Mouse (Mus musculus) cortical plate, adult 2 months (tissue): ENCODE measurements around the gene Zcchc24.

ENCODE experiments used
- CTCF ChIP-seq: fragments of 200-500 bp; IDR thresholded peaks from 2 replicates; pipeline ENCODE4 v1.5.1; 2011; ENCODE audit warnings: mild to moderate bottlenecking, control low read depth, low read length; ENCODE audit not compliant: insufficient read depth; ENCODE audit errors: extremely low read depth
- POLR2A ChIP-seq: fragments of 200-500 bp; IDR thresholded peaks from 2 replicates; pipeline ENCODE4 v1.6.1; 2011; ENCODE audit warnings: mild to moderate bottlenecking, low read length, control low read depth; ENCODE audit not compliant: insufficient read depth; ENCODE audit errors: extremely low read depth

DNA sequence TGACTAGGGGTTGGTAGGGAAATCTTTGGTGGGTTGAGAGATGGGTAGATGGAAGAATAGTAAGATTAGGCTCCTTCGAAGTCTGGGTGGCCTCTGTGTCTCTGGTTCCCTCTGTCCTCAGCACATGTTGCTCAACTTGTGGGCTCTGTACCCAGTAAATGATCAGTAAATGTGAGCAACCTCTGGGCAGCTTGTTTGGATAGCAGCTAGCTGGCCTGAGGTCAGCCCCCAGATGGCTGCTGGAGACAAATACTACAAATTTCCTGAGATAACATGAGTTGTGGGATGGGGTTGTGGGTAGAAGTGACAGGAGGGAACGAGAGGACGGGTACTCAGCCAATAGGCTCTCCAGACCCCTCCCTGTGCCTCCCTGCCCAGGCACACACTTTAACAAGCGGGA is 4.2 kb upstream of the Zcchc24 start:
- no peak for TF ChIP-seq CTCF
- TF ChIP-seq POLR2A: no peak
